In the genomic region with DNA sequence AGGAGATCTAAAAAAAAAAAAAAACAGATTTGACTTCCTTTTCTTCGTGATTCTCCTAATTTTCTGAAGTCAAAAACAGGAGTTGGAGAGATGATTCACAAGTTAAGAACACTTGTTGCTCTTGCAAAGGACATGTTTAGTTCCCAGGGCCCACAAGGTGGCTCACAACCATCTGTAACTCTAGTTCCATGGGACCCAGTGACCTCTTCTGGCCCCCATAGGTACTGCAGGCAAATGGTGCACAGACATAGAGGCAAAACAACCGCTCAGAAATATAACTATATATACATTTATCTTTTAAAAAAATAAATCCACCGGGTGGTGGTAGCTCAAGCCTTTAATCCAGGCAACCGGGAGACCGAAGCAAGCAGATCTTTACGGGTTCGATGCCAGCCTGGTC, we compare ENCODE assay signal across 8 mouse cellular contexts. TPM values are rescaled to one million over a fixed set of nuclear protein-coding genes. Genes with fewer than 3 reads are reported as not detected.
DNase-seq lines count a peak whose midpoint lies in the region; ATAC-seq and TF ChIP-seq lines count a peak whose summit lies in the region.

No protein-coding gene starts in this region.

- intact Hi-C loops in left cerebral cortex, postnatal 4 days (cut with DNase I): no loop called here

- 19% methylated on average over 7 of the region's 7 CpGs for WGBS in cerebellum, adult 2 months
- 21% methylated on average over 7 of the region's 7 CpGs for WGBS in forebrain, postnatal 0 days
- WGBS in hindbrain, embryonic 15.5 days: 23% methylated on average over 7 of the region's 7 CpGs
- WGBS in small intestine, adult 2 months: 24% methylated on average over 7 of the region's 7 CpGs

- peaks cover 19% of the 10 kb centered on the region for H3K36me3 ChIP-seq in forebrain, postnatal 0 days (ENCODE audit: insufficient read depth)
- peaks cover 13% of the 10 kb centered on the region for H3K36me3 ChIP-seq in hindbrain, embryonic 15.5 days
- peaks cover 7% of the 10 kb centered on the region for H3K36me3 ChIP-seq in small intestine, adult 2 months (ENCODE audit: control insufficient read depth, insufficient read depth, low read length)

- no peaks in the 10 kb centered on the region for H3K4me1 ChIP-seq in cerebellum, adult 2 months (ENCODE audit: control insufficient read depth, insufficient read depth, low read length)
- no peaks in the 10 kb centered on the region for H3K4me1 ChIP-seq in forebrain, postnatal 0 days (ENCODE audit: insufficient read depth)
- H3K4me1 ChIP-seq in hindbrain, embryonic 15.5 days (replicated peaks): peaks cover 5% of the 10 kb centered on the region
- H3K4me1 ChIP-seq in small intestine, adult 2 months (ENCODE audit: control insufficient read depth, insufficient read depth, insufficient read length, low read length): no peaks in the 10 kb centered on the region

- no peak for TF ChIP-seq POLR2A in cerebellum, adult 2 months (IDR thresholded peaks at IDR 0.05; ENCODE audit: borderline replicate concordance, insufficient read depth, low read length)
- no peak for TF ChIP-seq POLR2A in small intestine, adult 2 months (IDR thresholded peaks at IDR 0.05; ENCODE audit: low read depth, low read length)

- H3K27ac ChIP-seq in cerebellum, adult 2 months (ENCODE audit: insufficient read depth, low read length): no peak overlapping the region
- H3K27ac ChIP-seq in forebrain, postnatal 0 days (ENCODE audit: low read depth, low read length): no peak overlapping the region
- H3K27ac ChIP-seq in hindbrain, embryonic 15.5 days (replicated peaks): no peak overlapping the region
- H3K27ac ChIP-seq in small intestine, adult 2 months (ENCODE audit: insufficient read depth, low read depth, low read length): no peak overlapping the region

- H3K27me3 ChIP-seq in cerebellum, adult 2 months (ENCODE audit: control insufficient read depth, insufficient read depth, low read length): no peaks in the 10 kb centered on the region
- no peaks in the 10 kb centered on the region for H3K27me3 ChIP-seq in forebrain, postnatal 0 days (ENCODE audit: insufficient read depth, low read length)
- no peaks in the 10 kb centered on the region for H3K27me3 ChIP-seq in hindbrain, embryonic 15.5 days
- H3K27me3 ChIP-seq in small intestine, adult 2 months (ENCODE audit: control insufficient read depth, insufficient read depth, low read length): no peaks in the 10 kb centered on the region

- peak; percentile 40; the same call in 1 of the 2 replicates for TF ChIP-seq CTCF in cerebellum, adult 2 months (IDR thresholded peaks at IDR 0.05; ENCODE audit: borderline replicate concordance, insufficient read depth, low read depth, low read length)
- TF ChIP-seq CTCF in forebrain, postnatal 0 days (IDR thresholded peaks at IDR 0.05; ENCODE audit: low read depth): peak; percentile 73
- peak; percentile 72; the same call in 1 of the 2 replicates for TF ChIP-seq CTCF in small intestine, adult 2 months (IDR thresholded peaks at IDR 0.05; ENCODE audit: extremely low read depth, insufficient read length, insufficient replicate concordance, low read depth, low read length)

- peak overlapping the region; percentile 55 for H3K4me2 ChIP-seq in forebrain, postnatal 0 days (ENCODE audit: low read depth)
- H3K4me2 ChIP-seq in hindbrain, embryonic 15.5 days: peak overlapping the region; percentile 66

- H3K4me3 ChIP-seq in cerebellum, adult 2 months (replicated peaks; ENCODE audit: insufficient read depth, low read depth, low read length): peak overlapping the region; percentile 15
- H3K4me3 ChIP-seq in forebrain, postnatal 0 days (ENCODE audit: low read depth, low read length): no peak overlapping the region
- H3K4me3 ChIP-seq in hindbrain, embryonic 15.5 days: peak overlapping the region; percentile 8; the same call in 1 of the 2 replicates
- H3K4me3 ChIP-seq in small intestine, adult 2 months (ENCODE audit: low read depth, low read length): peak overlapping the region; percentile 46

- DNase-seq in layer of hippocampus, adult 11-12 months (ENCODE audit: low spot score): peak; percentile 46
- no peak for DNase-seq in layer of hippocampus, adult 9-10 months (ENCODE audit: low spot score)
- DNase-seq in cerebellum, adult 2 months: peak; percentile 27 to 50
- DNase-seq in forebrain, postnatal 0 days: peak; percentile 55
- peak; percentile 61 for DNase-seq in left cerebral cortex, postnatal 4 days
- peak; percentile 69 for DNase-seq in mesoderm, embryonic 11.5 days (ENCODE audit: low read depth, low spot score)

- H3K9ac ChIP-seq in forebrain, postnatal 0 days: no peak overlapping the region
- no peak overlapping the region for H3K9ac ChIP-seq in hindbrain, embryonic 15.5 days

- ATAC-seq in forebrain, postnatal 0 days: no peak
- no peak for ATAC-seq in hindbrain, embryonic 15.5 days (ENCODE audit: low FRiP score, low read depth)

- no peaks in the 10 kb centered on the region for H3K9me3 ChIP-seq in forebrain, postnatal 0 days (ENCODE audit: low read length)
- no peaks in the 10 kb centered on the region for H3K9me3 ChIP-seq in hindbrain, embryonic 15.5 days

RNA-seq across cellular contexts. Expression of a gene that starts 1.2 kb away (rescaled TPM):
- 34.7 and 36.1 TPM in 2 replicates for polyA plus RNA-seq in cerebellum, adult 2 months (2012; rRNA removed)
- 57.9 and 66.8 TPM in 2 replicates for total RNA-seq in forebrain, postnatal 0 days (2014; rRNA removed)
- polyA plus RNA-seq in forebrain, postnatal 0 days (2015; fragmentation: Nextera tagmentation; extraction: Ambion mirVana): 63.8 and 71.3 TPM in 2 replicates
- polyA plus RNA-seq in hindbrain, embryonic 15.5 days (2015; fragmentation: Nextera tagmentation; extraction: Ambion mirVana): 66.8 and 68.5 TPM in 2 replicates
- total RNA-seq in left cerebral cortex, postnatal 4 days (2021): 10 to 100 TPM; 38.0 to 39.6 TPM
- 1.7 and 3.8 TPM in 2 replicates for polyA plus RNA-seq in small intestine, adult 2 months (2012; rRNA removed)

RNA-seq across cellular contexts. Expression of a gene that starts 11.2 kb away (rescaled TPM):
- polyA plus RNA-seq in cerebellum, adult 2 months (2012; rRNA removed): 14.9 and 15.7 TPM in 2 replicates
- 28.0 and 46.9 TPM in 2 replicates for total RNA-seq in forebrain, postnatal 0 days (2014; rRNA removed)
- 4.3 and 6.2 TPM in 2 replicates for polyA plus RNA-seq in forebrain, postnatal 0 days (2015; fragmentation: Nextera tagmentation; extraction: Ambion mirVana)
- 9.6 and 10.1 TPM in 2 replicates for polyA plus RNA-seq in hindbrain, embryonic 15.5 days (2015; fragmentation: Nextera tagmentation; extraction: Ambion mirVana)
- total RNA-seq in left cerebral cortex, postnatal 4 days (2021): 10 to 100 TPM; 32.7 to 34.2 TPM
- 1.7 and 2.0 TPM in 2 replicates for polyA plus RNA-seq in small intestine, adult 2 months (2012; rRNA removed)
